Mouse (Mus musculus) heart, embryonic 16.5 days (tissue): ENCODE measurements at regions not wholly inside any gene's neighbourhood (a gene's known extent, or its start where the extent isn't known, plus 50 kb on each side); places are given as distances from the start of the nearest gene placed in this dataset.

Experiments used
- ATAC-seq: fragments of 200-750 bp; cut with Nextera tagmentation; replicated peaks from 2 replicates; pipeline ENCODE4 v1.8.0; 2017; ENCODE audit warnings: moderate number of reproducible peaks; ENCODE audit not compliant: insufficient read depth, low FRiP score; ENCODE audit errors: extremely low read depth
- H3K27ac ChIP-seq: fragments of 300-500 bp; sonication (generic); 2 replicates; pipeline ENCODE4 v1.5.1; 2014; ENCODE audit warnings: mild to moderate bottlenecking, low read length, control low read depth, moderate library complexity
- H3K27me3 ChIP-seq: fragments of 300-500 bp; sonication (generic); 2 replicates; pipeline ENCODE4 v1.6.1; 2014; ENCODE audit warnings: low read length, mixed read lengths; ENCODE audit not compliant: control insufficient read depth, insufficient read depth
- H3K36me3 ChIP-seq: fragments of 300-500 bp; sonication (generic); 2 replicates; pipeline ENCODE4 v1.6.1; 2014; ENCODE audit not compliant: control insufficient read depth, insufficient read depth
- H3K4me1 ChIP-seq: fragments of 300-500 bp; sonication (generic); 2 replicates; pipeline ENCODE4 v1.6.1; 2014; ENCODE audit warnings: low read length, mixed read lengths; ENCODE audit not compliant: control insufficient read depth, insufficient read depth
- H3K4me2 ChIP-seq: fragments of 300-500 bp; sonication (generic); 2 replicates; pipeline ENCODE4 v1.6.1; 2014; ENCODE audit warnings: low read depth, mild to moderate bottlenecking, control low read depth, low read length
- H3K4me3 ChIP-seq: fragments of 300-500 bp; sonication (generic); 2 replicates; pipeline ENCODE4 v1.5.1; 2014; ENCODE audit warnings: mild to moderate bottlenecking, control low read depth, low read length
- H3K9ac ChIP-seq: fragments of 300-500 bp; sonication (generic); 2 replicates; pipeline ENCODE4 v1.6.1; 2014; ENCODE audit warnings: low read length, control low read depth
- H3K9me3 ChIP-seq: fragments of 300-500 bp; sonication (generic); replicated peaks from 2 replicates; pipeline ENCODE4 v1.6.1; 2016; ENCODE audit warnings: low read length; ENCODE audit not compliant: control insufficient read depth
- WGBS: fragments of 180-500 bp; shearing (Covaris S2); extraction: QIAGEN DNeasy Blood & Tissue Kit; methylation state at CpG from one replicate; pipeline ENCODE4 v1.1.7; 2014; 5-methylcytosine and 5-hydroxymethylcytosine counted together

DNA sequence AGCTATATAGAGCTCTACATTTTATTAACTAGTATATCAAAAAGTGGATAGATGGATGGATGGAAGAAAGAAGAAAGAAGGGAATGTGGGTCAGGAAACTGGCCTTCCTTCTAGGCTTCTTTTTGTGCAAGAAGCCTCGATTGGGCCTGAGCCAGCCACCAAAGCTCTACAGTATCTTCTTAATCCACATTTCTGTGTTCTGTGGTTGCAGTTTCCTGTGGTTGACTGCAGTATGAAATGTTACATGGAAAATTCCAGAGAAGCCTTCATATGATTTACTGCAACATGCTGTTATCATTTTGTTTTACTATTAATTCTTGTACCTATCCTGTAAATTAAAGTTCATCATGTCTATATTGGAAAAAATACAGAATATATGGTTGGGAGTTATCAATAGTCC is 173.3 kb downstream of the Gm5447 start:
- WGBS: 23% methylated on average over 1 of the region's 1 CpGs
- H3K27ac ChIP-seq: no peak overlapping the region
- no peak overlapping the region for H3K9ac ChIP-seq
- no peak overlapping the region for H3K4me3 ChIP-seq
- H3K27me3 ChIP-seq: no peaks in the 10 kb centered on the region
- ATAC-seq: no peak
- H3K36me3 ChIP-seq: no peaks in the 10 kb centered on the region
- H3K4me1 ChIP-seq: no peaks in the 10 kb centered on the region
- no peak overlapping the region for H3K4me2 ChIP-seq
- H3K9me3 ChIP-seq: no peaks in the 10 kb centered on the region

DNA sequence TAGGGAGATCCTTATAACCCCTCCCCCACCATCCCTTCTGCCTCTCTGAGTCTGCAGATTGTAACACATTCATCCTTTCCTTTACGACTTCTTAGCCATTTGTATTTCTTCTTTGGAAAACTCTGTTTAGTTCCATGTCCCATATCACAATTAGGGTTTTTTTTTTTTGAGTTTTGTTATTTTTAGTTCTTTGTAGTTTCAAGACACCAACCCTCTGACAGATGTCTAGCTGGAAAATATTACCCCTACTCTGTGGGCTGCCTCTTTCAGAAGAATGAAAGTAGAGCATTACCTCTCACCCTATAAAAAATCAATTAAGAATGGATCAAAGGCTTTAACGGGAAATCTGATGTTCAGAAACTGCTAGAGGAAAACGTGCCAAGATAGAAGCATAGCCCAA is 180.1 kb downstream of the Gm5447 start:
- H3K4me3 ChIP-seq: no peak overlapping the region
- no peaks in the 10 kb centered on the region for H3K9me3 ChIP-seq
- no peak overlapping the region for H3K9ac ChIP-seq
- no peak overlapping the region for H3K27ac ChIP-seq
- 58% methylated on average over 3 of the region's 3 CpGs for WGBS
- H3K36me3 ChIP-seq: no peaks in the 10 kb centered on the region
- H3K27me3 ChIP-seq: no peaks in the 10 kb centered on the region
- ATAC-seq: no peak
- no peak overlapping the region for H3K4me2 ChIP-seq
- H3K4me1 ChIP-seq: no peaks in the 10 kb centered on the region

DNA sequence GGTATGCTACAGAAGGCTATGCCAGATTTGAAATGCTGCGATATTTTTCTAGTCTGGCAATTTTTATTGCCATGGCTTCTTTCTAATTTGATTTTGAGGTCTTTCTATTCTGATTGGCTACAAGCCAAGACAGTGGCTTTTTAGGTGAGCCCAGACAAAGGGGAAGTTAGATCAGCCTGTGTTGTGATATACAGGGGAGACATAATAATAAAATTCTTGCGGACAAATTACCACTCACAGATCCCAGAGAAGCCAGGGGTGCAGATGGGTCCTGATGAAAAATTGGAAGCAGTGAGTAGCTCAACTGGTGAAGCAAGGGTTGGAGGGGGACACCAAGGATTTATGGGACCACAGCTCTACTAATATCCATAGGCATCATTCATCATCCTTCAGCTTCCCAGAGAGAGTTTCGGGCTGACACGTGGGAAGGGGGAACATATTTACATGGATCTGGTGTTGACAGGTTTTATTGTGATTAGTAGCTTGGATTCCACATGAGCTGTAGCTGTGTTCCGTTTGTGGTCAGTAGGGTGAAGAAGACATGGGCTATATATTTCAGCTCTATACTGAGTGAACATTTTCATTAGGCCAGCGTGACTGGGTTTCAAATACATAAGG is 190.0 kb downstream of the Gm5447 start:
- Histone ChIP-seq H3K27ac (no peak overlapping the region), H3K4me2 (no peak overlapping the region), H3K9me3 (no peaks in the 10 kb centered on the region), H3K4me3 (no peak overlapping the region), H3K9ac (no peak overlapping the region), H3K4me1 (no peaks in the 10 kb centered on the region), H3K27me3 (no peaks in the 10 kb centered on the region), H3K36me3 (no peaks in the 10 kb centered on the region)
- 77% methylated on average over 6 of the region's 6 CpGs for WGBS
- no peak for ATAC-seq

DNA sequence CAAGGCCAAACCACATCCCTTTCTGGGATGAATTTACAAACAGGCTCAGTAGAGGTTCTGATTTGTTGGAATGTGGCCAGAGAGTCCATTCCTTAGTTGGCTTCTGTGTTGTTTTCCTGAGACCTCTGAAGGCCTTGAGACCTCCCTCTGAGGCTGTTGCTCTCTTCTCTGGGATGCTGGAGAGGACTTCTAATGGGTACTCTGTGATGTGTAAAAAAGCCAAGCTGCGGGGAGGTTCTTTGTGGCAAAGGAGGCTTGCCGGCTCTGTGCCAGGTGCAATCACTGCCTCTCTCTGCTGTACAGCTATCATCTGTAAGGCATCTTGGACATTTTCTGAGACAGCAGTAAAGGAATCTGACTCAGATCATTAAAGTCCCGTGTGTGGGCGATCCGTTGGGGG is 192.3 kb downstream of the Gm5447 start:
- Histone ChIP-seq H3K9me3 (no peaks in the 10 kb centered on the region), H3K36me3 (no peaks in the 10 kb centered on the region), H3K4me3 (no peak overlapping the region), H3K27me3 (no peaks in the 10 kb centered on the region), H3K4me2 (no peak overlapping the region), H3K27ac (no peak overlapping the region), H3K9ac (no peak overlapping the region), H3K4me1 (no peaks in the 10 kb centered on the region)
- 55% methylated on average over 5 of the region's 5 CpGs for WGBS
- no peak for ATAC-seq

DNA sequence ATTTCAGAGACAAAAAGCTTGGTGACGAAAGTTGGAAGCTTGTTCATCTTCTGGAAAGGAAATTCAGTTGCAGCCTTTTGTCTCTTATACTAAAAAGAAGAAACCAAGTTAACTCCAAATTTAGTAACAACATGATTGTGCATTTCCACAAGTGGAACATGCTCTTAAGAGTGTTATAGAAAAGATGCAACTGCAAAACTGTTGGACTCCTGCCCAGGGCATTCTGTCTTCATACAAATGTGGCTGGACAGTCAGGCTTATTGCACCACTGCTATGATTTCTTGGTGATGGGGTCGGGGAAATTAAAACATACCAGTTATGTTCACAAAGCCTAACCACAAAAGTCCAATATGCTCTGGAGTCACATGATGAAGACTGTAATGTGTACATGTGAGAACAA is 194.8 kb downstream of the Gm5447 start:
- no peak overlapping the region for H3K4me2 ChIP-seq
- H3K36me3 ChIP-seq: no peaks in the 10 kb centered on the region
- H3K27ac ChIP-seq: no peak overlapping the region
- no peaks in the 10 kb centered on the region for H3K27me3 ChIP-seq
- H3K4me1 ChIP-seq: no peaks in the 10 kb centered on the region
- H3K4me3 ChIP-seq: no peak overlapping the region
- ATAC-seq: no peak
- 61% methylated on average over 2 of the region's 2 CpGs for WGBS
- H3K9me3 ChIP-seq: no peaks in the 10 kb centered on the region
- H3K9ac ChIP-seq: no peak overlapping the region

DNA sequence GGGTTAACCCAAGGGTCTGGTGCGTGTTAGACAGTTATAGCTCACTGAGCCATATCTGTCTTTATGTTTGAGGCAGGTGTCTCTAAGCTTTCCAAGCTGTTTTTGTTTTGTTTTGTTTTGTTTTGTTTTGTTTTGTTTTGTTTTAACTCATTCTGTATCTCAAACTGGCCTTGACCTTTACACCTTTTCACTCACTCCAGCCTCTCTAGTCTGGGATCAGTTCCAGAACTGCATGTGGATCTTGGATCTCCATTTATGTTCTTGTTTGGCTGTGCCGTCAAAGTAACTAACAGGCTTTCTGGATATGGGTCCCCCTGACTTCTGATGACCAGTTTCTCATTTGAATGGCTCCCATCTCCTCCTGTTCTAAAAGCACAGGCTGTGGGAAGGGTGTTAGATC is 197.7 kb downstream of the Gm5447 start:
- H3K36me3 ChIP-seq: no peaks in the 10 kb centered on the region
- no peaks in the 10 kb centered on the region for H3K27me3 ChIP-seq
- 0 out of 2 replicates have a peak, but pooled peaks cover 2% of the 10 kb centered on the region for H3K9me3 ChIP-seq
- H3K4me2 ChIP-seq: no peak overlapping the region
- 76% methylated on average over 2 of the region's 2 CpGs for WGBS
- H3K4me1 ChIP-seq: no peaks in the 10 kb centered on the region
- ATAC-seq: no peak
- H3K9ac ChIP-seq: no peak overlapping the region
- H3K27ac ChIP-seq: no peak overlapping the region
- no peak overlapping the region for H3K4me3 ChIP-seq

DNA sequence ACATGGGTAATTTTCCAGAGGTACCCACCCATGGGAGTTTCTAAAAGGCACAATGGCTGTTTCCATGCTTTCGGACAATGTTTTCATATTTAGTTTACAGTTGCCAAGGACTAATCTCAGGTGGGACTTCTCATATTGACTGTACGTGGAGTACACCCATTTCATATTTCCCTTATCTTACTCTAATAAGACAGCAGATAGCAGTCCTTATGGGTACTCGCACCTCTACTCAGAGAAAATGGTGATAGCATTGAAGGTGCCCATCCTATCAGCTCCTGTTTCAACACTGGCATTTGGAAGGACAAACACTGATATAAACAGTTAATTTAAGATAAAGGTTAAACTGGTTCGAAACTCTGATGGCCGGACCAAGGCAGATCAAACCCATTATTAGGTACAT is 198.6 kb downstream of the Gm5447 start:
- no peak overlapping the region for H3K4me3 ChIP-seq

DNA sequence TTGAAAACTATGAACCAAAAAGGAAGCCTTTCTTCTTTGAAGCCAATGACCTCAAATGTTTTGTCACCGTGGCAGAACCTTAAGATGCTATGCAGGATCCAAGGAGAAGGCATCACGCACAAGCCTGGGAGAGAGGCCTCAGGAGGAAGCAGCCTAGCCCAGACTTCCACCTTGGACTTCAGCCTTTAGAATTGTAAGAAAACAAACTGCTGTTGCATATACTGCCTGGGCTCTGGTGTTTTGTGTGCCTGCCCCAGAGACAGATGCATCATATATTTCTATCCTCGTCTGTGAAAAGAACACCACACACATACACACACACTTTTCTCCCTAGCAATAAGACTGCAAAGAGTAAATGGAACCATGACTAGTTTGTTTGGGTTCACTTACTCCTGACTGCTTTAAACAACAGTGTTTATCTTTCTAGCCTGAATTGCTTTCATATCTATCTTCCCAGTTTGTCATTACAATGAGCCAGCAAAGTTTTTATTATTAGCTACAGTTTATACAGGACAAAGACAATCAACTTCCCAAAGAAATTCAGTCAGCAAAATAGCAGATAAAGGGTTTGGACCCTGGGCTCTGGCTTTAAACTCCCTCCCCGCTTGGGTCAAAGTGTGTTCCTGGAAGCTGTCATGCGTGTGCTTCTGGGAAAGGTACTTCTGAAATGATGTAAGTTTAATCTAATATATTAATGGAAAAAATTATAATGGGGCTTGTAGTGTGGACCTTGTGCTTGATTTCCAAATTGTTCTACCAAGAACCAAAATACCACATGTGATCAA is 204.2 kb downstream of the Gm5447 start:
- 71% methylated on average over 5 of the region's 5 CpGs for WGBS
- Histone ChIP-seq H3K36me3 (no peaks in the 10 kb centered on the region), H3K27me3 (no peaks in the 10 kb centered on the region), H3K27ac (no peak overlapping the region), H3K4me3 (no peak overlapping the region), H3K9ac (no peak overlapping the region), H3K4me2 (no peak overlapping the region), H3K4me1 (peaks cover 4% of the 10 kb centered on the region; the same call in 1 of the 2 replicates), H3K9me3 (0 out of 2 replicates have a peak, but pooled peaks cover 2% of the 10 kb centered on the region)
- no peak for ATAC-seq

More for the DNA sequence above, 198.6 kb downstream of the Gm5447 start:
- Histone ChIP-seq H3K9ac (no peak overlapping the region), H3K27me3 (no peaks in the 10 kb centered on the region), H3K27ac (no peak overlapping the region), H3K4me1 (no peaks in the 10 kb centered on the region), H3K9me3 (0 out of 2 replicates have a peak, but pooled peaks cover 2% of the 10 kb centered on the region), H3K36me3 (no peaks in the 10 kb centered on the region), H3K4me2 (no peak overlapping the region)
- WGBS: 75% methylated on average over 5 of the region's 5 CpGs
- ATAC-seq: no peak

DNA sequence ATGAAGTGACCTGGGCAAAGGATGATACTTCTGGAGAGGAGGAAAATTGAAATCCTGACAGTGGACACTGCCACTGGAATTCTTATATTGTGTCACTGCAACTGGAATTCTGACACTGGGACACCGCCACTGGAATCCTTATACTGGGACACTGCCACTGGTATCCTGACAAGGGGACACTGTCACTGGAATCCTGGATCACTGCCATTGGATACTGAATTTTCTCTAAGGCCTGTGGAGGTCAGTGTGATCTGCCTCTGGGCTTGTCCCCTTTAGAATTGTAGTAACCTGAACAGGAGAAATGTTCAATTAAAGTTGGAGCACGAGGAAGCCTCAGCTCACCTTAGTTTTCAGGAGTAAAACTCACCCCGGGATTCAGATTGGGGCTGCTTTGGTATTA is 205.0 kb downstream of the Gm5447 start:
- no peak for ATAC-seq

More for the DNA sequence above, 205.0 kb downstream of the Gm5447 start:
- Histone ChIP-seq H3K4me2 (no peak overlapping the region), H3K9ac (no peak overlapping the region), H3K27ac (no peak overlapping the region), H3K9me3 (0 out of 2 replicates have a peak, but pooled peaks cover 2% of the 10 kb centered on the region), H3K4me3 (no peak overlapping the region), H3K27me3 (no peaks in the 10 kb centered on the region), H3K4me1 (peaks cover 4% of the 10 kb centered on the region; the same call in 1 of the 2 replicates), H3K36me3 (no peaks in the 10 kb centered on the region)
- 77% methylated on average over 3 of the region's 3 CpGs for WGBS
